Mouse (Mus musculus) myocyte (in vitro differentiated cells): ENCODE measurements around the gene Sephs2.

Experiments used
- CEBPB ChIP-seq: IDR thresholded peaks from 2 replicates; pipeline ENCODE4 v1.6.1; 2011; ENCODE audit warnings: mild to moderate bottlenecking, moderate library complexity; ENCODE audit not compliant: poor library complexity, insufficient read depth, severe bottlenecking
- E2F4 ChIP-seq: IDR thresholded peaks from one replicate; pipeline ENCODE4 v1.6.1; 2011; ENCODE audit warnings: mild to moderate bottlenecking, control low read depth, moderate library complexity; ENCODE audit not compliant: insufficient read depth
- MAX ChIP-seq: IDR thresholded peaks from one replicate; pipeline ENCODE4 v1.6.1; 2011; ENCODE audit warnings: low read depth, mild to moderate bottlenecking, control low read depth
- MYOD1 ChIP-seq, 3 experiments: IDR thresholded peaks; one replicate each; pipeline ENCODE4 v1.6.1; 2011; ENCODE audit warnings: control low read depth in 2 of 3, low read depth in 2 of 3, mild to moderate bottlenecking in 2 of 3, moderate library complexity in 1 of 3; ENCODE audit not compliant: insufficient read length in 2 of 3, control insufficient read depth in 1 of 3
- MYOG ChIP-seq, 3 experiments: IDR thresholded peaks; one replicate each; pipeline ENCODE4 v1.6.1; 2011; ENCODE audit warnings: control low read depth in 2 of 3, low read depth in 2 of 3, mild to moderate bottlenecking in 2 of 3; ENCODE audit not compliant: insufficient read length in 2 of 3, control insufficient read depth in 1 of 3, insufficient read depth in 1 of 3
- POLR2A ChIP-seq: IDR thresholded peaks from one replicate; pipeline ENCODE4 v1.6.1; 2011; ENCODE audit warnings: low read depth, mild to moderate bottlenecking, control low read depth, moderate library complexity; ENCODE audit not compliant: insufficient read length
- POLR2AphosphoS2 ChIP-seq: IDR thresholded peaks from one replicate; pipeline ENCODE4 v1.6.1; 2011; ENCODE audit warnings: low read depth, control low read depth; ENCODE audit not compliant: insufficient read length
- REST ChIP-seq: IDR thresholded peaks from one replicate; pipeline ENCODE4 v1.6.1; 2011; ENCODE audit warnings: mild to moderate bottlenecking, control low read depth, moderate library complexity; ENCODE audit not compliant: insufficient read depth, insufficient read length
- SRF ChIP-seq: IDR thresholded peaks from one replicate; pipeline ENCODE4 v1.6.1; 2011; ENCODE audit warnings: low read depth; ENCODE audit not compliant: control insufficient read depth, insufficient read length
- TCF12 ChIP-seq: IDR thresholded peaks from one replicate; pipeline ENCODE4 v1.6.1; 2011; ENCODE audit warnings: mild to moderate bottlenecking, control low read depth; ENCODE audit not compliant: poor library complexity, insufficient read depth, severe bottlenecking
- TCF3 ChIP-seq: IDR thresholded peaks from one replicate; pipeline ENCODE4 v1.6.1; 2011; ENCODE audit warnings: low read depth, control low read depth; ENCODE audit not compliant: insufficient read length
- USF1 ChIP-seq: IDR thresholded peaks from one replicate; pipeline ENCODE4 v1.6.1; 2011; ENCODE audit warnings: low read depth, mild to moderate bottlenecking, control low read depth, moderate library complexity

DNA sequence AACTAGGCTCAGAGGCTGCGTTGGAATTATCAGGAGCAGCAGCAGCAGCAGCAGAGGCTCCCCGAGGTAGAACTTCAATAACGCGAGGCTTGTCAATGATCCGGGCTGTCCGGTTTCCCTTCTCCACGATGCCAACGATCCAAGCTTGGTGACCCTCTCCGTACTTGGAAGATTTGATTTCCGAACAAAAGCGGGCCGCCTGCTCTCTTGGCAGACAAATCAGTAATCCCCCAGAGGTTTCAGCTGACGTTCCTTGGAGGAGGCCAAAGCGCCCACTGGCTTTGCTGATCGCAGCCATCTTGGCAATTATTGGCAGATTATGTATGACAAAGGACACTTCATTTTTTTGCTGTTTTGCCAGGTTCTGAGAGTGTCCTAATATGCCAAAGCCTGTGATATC is 1.3 kb downstream of the Sephs2 start:
- no peak for TF ChIP-seq POLR2A
- no peak for TF ChIP-seq REST
- TF ChIP-seq POLR2AphosphoS2, result no peak
- TF ChIP-seq TCF12, result no peak
- TF ChIP-seq USF1, result no peak
- no peak for TF ChIP-seq MAX
- TF ChIP-seq MYOD1 (IDR thresholded peaks at IDR 0.05; ENCODE audit: control insufficient read depth in 1 of 3, insufficient read length in 2 of 3, low read depth in 2 of 3), result no peak
- no peak for TF ChIP-seq E2F4
- no peak for TF ChIP-seq SRF
- no peak for TF ChIP-seq CEBPB
- no peak for TF ChIP-seq TCF3
- TF ChIP-seq MYOG (IDR thresholded peaks at IDR 0.05; ENCODE audit: control insufficient read depth in 1 of 3, insufficient read depth in 1 of 3, insufficient read length in 2 of 3, low read depth in 2 of 3), result no peak
